Mouse (Mus musculus) lung, postnatal 0 days (tissue): Measurements from ENCODE around the gene Schip1.

Experiments used
- CTCF ChIP-seq: IDR thresholded peaks from 2 replicates; pipeline ENCODE4 v1.5.1; 2016; ENCODE audit warnings: antibody characterized with exemption, mild to moderate bottlenecking
- EP300 ChIP-seq: IDR thresholded peaks from 2 replicates; pipeline ENCODE4 v1.6.1; 2016; ENCODE audit warnings: antibody characterized with exemption, mild to moderate bottlenecking, control low read depth

GRCm38 (mm10) chr3:68419792-68420191 is 355.2 kb downstream of the Schip1 start:
- no peak for TF ChIP-seq CTCF
- no peak for TF ChIP-seq EP300
